Mouse (Mus musculus) hindbrain, postnatal 0 days (tissue): ENCODE results near the gene Fgfr2. TPM values are rescaled to one million over a fixed set of nuclear protein-coding genes. Genes with fewer than 3 reads are reported as not detected.

Experiments used
- ATAC-seq: fragments of 200-750 bp; cut with Nextera tagmentation; 2 replicates; pipeline ENCODE4 v1.8.0; 2017; ENCODE audit warnings: mild to moderate bottlenecking, moderate TSS enrichment, moderate library complexity
- DNase-seq: peaks from one replicate; pipeline ENCODE4 v3.0.0-alpha.2; 2015; ENCODE audit warnings: low spot score
- H3K27ac ChIP-seq: fragments of 300-500 bp; sonication (generic); 2 replicates; pipeline ENCODE4 v1.5.1; 2014; ENCODE audit warnings: mild to moderate bottlenecking
- H3K27me3 ChIP-seq: fragments of 300-500 bp; sonication (generic); 2 replicates; pipeline ENCODE4 v1.6.1; 2014; ENCODE audit warnings: low read length, mixed read lengths; ENCODE audit not compliant: insufficient read depth
- H3K36me3 ChIP-seq: fragments of 300-500 bp; sonication (generic); 2 replicates; pipeline ENCODE4 v1.6.1; 2014; ENCODE audit warnings: low read length, mixed read lengths; ENCODE audit not compliant: insufficient read depth
- H3K4me1 ChIP-seq: fragments of 300-500 bp; sonication (generic); 2 replicates; pipeline ENCODE4 v1.6.1; 2014; ENCODE audit warnings: antibody characterized with exemption, low read length, mixed read lengths; ENCODE audit not compliant: insufficient read depth
- H3K4me2 ChIP-seq: fragments of 300-500 bp; sonication (generic); 2 replicates; pipeline ENCODE4 v1.6.1; 2014; ENCODE audit warnings: low read depth, mild to moderate bottlenecking, low read length, moderate library complexity, mixed read lengths
- H3K4me3 ChIP-seq: fragments of 300-500 bp; sonication (generic); 2 replicates; pipeline ENCODE4 v1.5.1; 2014; ENCODE audit warnings: low read length
- H3K9ac ChIP-seq: fragments of 300-500 bp; sonication (generic); replicated peaks from 2 replicates; pipeline ENCODE4 v1.6.1; 2014; ENCODE audit warnings: mild to moderate bottlenecking, low read length, moderate library complexity, mixed read lengths
- H3K9me3 ChIP-seq: fragments of 300-500 bp; sonication (generic); 2 replicates; pipeline ENCODE4 v1.6.1; 2016; ENCODE audit warnings: low read length, mixed read lengths
- CTCF ChIP-seq: IDR thresholded peaks from 2 replicates; pipeline ENCODE4 v1.5.1; 2016; ENCODE audit warnings: antibody characterized with exemption, control low read depth, low read depth
- WGBS: fragments of 180-500 bp; shearing (Covaris S2); extraction: QIAGEN DNeasy Blood & Tissue Kit; methylation state at CpG from one replicate; pipeline ENCODE4 v1.1.7; 2014; 5-methylcytosine and 5-hydroxymethylcytosine counted together
- polyA plus RNA-seq: library from polyadenylated mRNA; unstranded; fragments of >200 nt; fragmentation: Nextera tagmentation; extraction: Ambion mirVana; gene quantifications from 2 replicates; pipeline ENCODE4 v1.2.1, GENCODE M21; 2015
- total RNA-seq: library from RNA; depleted of rRNA; stranded (reverse); fragments of >200 nt; gene quantifications from 2 replicates; pipeline ENCODE4 v1.2.3, GENCODE M21; 2014

The Fgfr2 gene
- total and polyA plus RNA-seq, 2 experiments from 2014 or later, result 17.3 to 49.0 TPM

DNA sequence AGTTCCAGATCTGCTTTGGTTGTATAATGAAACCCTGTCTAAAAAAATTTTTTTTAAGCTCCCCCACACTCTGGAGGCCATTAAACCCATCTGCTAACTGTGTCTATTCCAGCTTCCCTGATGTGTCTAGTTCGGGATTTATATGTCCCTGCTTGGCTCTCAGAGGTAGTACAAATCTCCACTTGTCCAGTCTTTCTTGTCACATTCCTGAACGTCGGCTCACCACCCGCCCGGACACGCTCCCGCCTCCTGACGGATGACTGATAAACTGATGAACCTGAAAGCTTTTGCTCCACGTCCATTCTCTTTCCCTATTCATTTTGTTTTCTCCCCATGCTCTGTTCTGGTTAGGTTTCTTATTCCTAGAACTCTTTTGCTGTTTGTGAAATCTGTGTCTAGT is 1541.0 kb downstream of the Fgfr2 start:
- DNase-seq, result no peak
- ATAC-seq, result no peak
- Histone ChIP-seq H3K27me3 (no peaks in the 10 kb centered on the region), H3K4me2 (no peak overlapping the region), H3K36me3 (no peaks in the 10 kb centered on the region), H3K9ac (no peak overlapping the region), H3K27ac (no peak overlapping the region), H3K9me3 (no peaks in the 10 kb centered on the region), H3K4me1 (no peaks in the 10 kb centered on the region), H3K4me3 (no peak overlapping the region)
- 51% methylated on average over 9 of the region's 9 CpGs for WGBS
- no peak for TF ChIP-seq CTCF

DNA sequence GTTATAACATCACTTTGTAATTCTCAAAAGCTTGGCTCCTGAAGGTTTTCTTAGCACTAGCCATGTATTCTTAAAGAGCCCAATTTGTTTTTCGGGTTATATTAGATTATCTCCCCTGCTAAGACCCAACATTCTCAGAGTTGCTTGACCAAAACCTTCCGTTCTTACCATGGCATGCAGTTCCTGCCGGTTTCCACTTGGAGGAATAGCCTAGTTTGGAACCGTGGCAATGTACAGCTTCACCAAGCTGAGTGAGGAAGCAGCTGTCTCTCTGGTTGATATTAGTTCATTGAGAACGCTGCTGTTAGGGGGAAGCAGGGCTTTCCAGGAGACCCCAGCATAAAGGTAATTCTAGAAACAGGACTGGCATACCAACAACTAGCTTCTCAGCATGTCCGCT is 1547.9 kb downstream of the Fgfr2 start:
- no peak overlapping the region for H3K4me2 ChIP-seq
- peak; percentile 45 for TF ChIP-seq CTCF
- H3K9ac ChIP-seq, result no peak overlapping the region
- no peaks in the 10 kb centered on the region for H3K4me1 ChIP-seq
- H3K9me3 ChIP-seq, result no peaks in the 10 kb centered on the region
- no peak overlapping the region for H3K4me3 ChIP-seq
- no peak overlapping the region for H3K27ac ChIP-seq
- H3K36me3 ChIP-seq, result peaks cover 13% of the 10 kb centered on the region
- H3K27me3 ChIP-seq, result no peaks in the 10 kb centered on the region
- DNase-seq (no peak), ATAC-seq (no peak)
- WGBS, result 77% methylated on average over 6 of the region's 6 CpGs

DNA sequence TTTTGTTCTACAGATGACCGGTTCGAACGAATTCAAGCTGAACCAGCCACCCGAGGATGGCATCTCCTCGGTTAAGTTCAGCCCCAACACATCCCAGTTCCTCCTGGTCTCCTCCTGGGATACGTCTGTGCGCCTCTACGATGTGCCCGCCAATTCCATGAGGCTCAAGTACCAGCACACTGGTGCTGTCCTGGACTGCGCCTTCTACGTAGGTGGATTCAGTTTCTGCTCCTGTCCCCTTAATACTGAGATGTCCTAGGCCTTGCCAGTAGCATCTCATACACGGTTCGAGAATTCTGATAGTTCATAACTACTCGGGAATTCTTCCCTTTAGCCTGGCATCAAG is 1562.5 kb downstream of the Fgfr2 start:
- H3K9me3 ChIP-seq, result no peaks in the 10 kb centered on the region
- H3K4me3 ChIP-seq, result peak overlapping the region; percentile 85
- peaks cover 4% of the 10 kb centered on the region; the same call in 1 of the 2 replicates for H3K4me1 ChIP-seq
- H3K9ac ChIP-seq, result peak overlapping the region; percentile 79
- DNase-seq (no peak), ATAC-seq (peak; percentile 53)
- peak overlapping the region; percentile 76 for H3K4me2 ChIP-seq
- H3K27me3 ChIP-seq, result peaks cover 20% of the 10 kb centered on the region; the same call in 1 of the 2 replicates
- no peak for TF ChIP-seq CTCF
- peaks cover 15% of the 10 kb centered on the region for H3K36me3 ChIP-seq
- peak overlapping the region; percentile 93 for H3K27ac ChIP-seq
- under 1% methylated on average over 14 of the region's 14 CpGs for WGBS

DNA sequence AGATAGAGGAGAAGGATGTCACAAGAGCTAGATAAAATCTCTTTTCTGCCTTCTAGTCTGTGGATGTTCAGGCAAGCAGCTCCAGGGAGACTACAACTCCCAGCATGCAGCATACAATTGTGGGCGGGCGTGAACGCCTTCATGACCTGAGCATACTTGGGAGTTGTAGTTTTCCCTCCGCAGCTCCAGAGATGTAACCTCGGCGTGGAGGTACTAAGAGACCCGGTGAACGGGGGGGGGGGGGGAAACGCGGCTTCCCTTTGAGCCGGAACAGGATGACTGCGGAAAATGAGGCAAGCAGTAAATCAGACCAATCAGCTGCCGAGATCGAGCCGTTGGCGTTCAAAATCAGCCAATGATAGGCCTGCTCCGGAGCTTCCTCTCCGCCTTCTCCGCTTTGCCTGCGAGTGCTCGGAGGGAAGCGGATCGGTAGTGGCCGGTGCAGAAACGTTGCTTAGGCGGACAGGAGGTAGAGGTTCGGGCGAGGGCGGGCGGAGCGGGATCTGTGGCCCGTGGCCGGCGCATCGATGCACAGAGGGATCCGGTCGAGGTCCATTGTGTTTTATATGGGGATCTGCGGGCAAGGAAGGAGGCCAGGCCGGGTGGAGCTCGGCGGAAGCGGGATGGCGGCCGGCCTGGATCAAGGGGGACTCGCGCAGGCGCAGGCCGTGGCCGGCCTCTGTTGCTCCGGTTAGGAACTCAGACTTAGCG is 1563.0 kb downstream of the Fgfr2 start, which contains the start of gene Bub3:
TSS of gene Bub3 (plus strand) at position 237 of the 711 bp plus-strand sequence.
- peaks cover 4% of the 10 kb centered on the region; the same call in 1 of the 2 replicates for H3K4me1 ChIP-seq
- no peak for TF ChIP-seq CTCF
- DNase-seq (peak; percentile 98), ATAC-seq (peak; percentile 95)
- H3K9ac ChIP-seq, result peak within 1 kb of the TSS; percentile 79
- peaks cover 26% of the 10 kb centered on the region for H3K27me3 ChIP-seq
- under 1% methylated on average over 46 of the region's 51 CpGs for WGBS
- H3K36me3 ChIP-seq, result peaks cover 15% of the 10 kb centered on the region
- H3K4me2 ChIP-seq, result peak within 1 kb of the TSS; percentile 76
- H3K27ac ChIP-seq, result peak within 1 kb of the TSS; percentile 93
- peak within 1 kb of the TSS; percentile 85 for H3K4me3 ChIP-seq
- no peaks in the 10 kb centered on the region for H3K9me3 ChIP-seq

DNA sequence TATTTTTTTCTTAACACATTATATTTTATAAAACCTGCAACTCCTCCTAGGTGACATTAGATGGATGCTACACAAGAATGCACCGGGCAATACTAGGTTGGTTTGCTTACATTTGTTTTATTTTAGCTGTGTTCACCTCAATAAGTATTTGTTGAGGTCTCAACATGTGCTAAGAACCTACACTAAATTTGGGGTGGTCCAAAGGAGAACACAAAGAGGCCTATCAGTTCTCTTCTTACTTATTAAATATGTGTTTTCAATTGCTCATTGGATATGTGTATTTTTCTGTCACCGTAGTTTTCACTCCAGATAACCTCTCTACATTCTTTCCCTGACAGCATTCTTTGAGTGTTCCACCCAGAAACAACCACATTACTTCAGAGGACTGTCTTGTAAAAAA is 1565.4 kb downstream of the Fgfr2 start:
- peaks cover 49% of the 10 kb centered on the region for H3K27me3 ChIP-seq
- no peak for DNase-seq

DNA sequence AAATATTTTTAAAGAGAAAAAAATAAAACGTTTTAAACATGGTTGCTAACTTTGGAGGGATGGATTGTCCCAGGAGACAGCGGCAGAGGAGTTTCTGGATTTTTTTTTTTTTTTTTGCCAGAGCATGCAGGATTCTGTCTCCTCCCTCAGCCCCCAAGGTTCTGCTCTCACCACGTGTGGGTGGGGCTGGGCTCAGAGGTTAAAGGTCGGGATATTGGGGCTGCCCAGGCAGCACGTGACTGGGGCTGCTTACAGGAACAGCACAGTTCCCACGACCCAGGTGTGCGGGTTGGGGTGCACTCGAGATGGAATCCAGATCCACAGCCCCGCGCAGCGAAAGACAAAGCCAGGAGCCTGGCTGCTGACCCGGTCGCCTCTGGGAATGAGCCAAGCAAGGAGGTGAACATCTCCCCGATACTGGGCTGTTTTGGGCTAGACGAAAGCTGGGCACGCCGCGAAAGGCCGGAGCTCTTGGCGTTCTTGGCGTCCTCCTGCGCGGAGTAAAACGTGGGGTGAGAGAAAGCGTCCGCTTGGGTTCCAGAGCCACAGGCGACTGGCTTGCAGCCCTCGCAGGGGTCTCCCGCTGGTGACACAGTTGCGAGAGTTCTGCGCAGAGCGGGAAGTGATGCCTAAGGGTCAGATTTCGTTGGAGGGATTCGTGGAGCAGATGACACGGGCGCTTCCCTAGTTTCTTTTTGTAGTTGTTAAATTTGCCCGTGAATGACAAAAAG is 1566.4 kb downstream of the Fgfr2 start:
- Histone ChIP-seq H3K27me3 (peaks cover 59% of the 10 kb centered on the region), H3K36me3 (no peaks in the 10 kb centered on the region), H3K27ac (no peak overlapping the region), H3K9ac (no peak overlapping the region), H3K4me1 (peaks cover 4% of the 10 kb centered on the region; the same call in 1 of the 2 replicates), H3K4me3 (0 out of 2 replicates have a peak overlapping the region, but pooled peaks have one; percentile 13), H3K9me3 (no peaks in the 10 kb centered on the region), H3K4me2 (no peak overlapping the region)
- no peak for DNase-seq
- no peak for ATAC-seq
- WGBS, result under 1% methylated on average over 37 of the region's 37 CpGs
- no peak for TF ChIP-seq CTCF

More for the DNA sequence above, 1565.4 kb downstream of the Fgfr2 start:
- ATAC-seq, result no peak
- peaks cover 6% of the 10 kb centered on the region for H3K36me3 ChIP-seq
- H3K9me3 ChIP-seq, result no peaks in the 10 kb centered on the region
- H3K4me2 ChIP-seq, result no peak overlapping the region
- 34% methylated on average over 2 of the region's 2 CpGs for WGBS
- no peak for TF ChIP-seq CTCF
- no peak overlapping the region for H3K27ac ChIP-seq
- no peak overlapping the region for H3K4me3 ChIP-seq
- H3K4me1 ChIP-seq, result peaks cover 4% of the 10 kb centered on the region; the same call in 1 of the 2 replicates
- H3K9ac ChIP-seq, result no peak overlapping the region
